Mouse (Mus musculus): ENCODE data around the gene Cela2a. TPM values are rescaled to one million over a fixed set of nuclear protein-coding genes. Genes with fewer than 3 reads are reported as not detected.
"Not testable (repeated sequence)": the region's sequence is repeated elsewhere in the genome, so short reads cannot be mapped to it uniquely, and the experiment has no call there.

Cela2a gene
- polyA plus RNA-seq, 1 experiment from 2014 or later = 0.61 TPM

GRCm38 (mm10) chr4:141787046-141787445, 38.9 kb downstream of the Cela2a start:
- Histone ChIP-seq H3K4me1 (ENCODE audit: insufficient read depth) (peaks cover 16% of the 10 kb centered on the region), H3K27ac (ENCODE audit: low read depth) (no peak overlapping the region), H3K4me2 (ENCODE audit: low read depth, low read length) (no peak overlapping the region), H3K36me3 (replicated peaks; ENCODE audit: insufficient read depth, low read length) (peaks cover 37% of the 10 kb centered on the region), H3K9me3 (ENCODE audit: low read length) (no peaks in the 10 kb centered on the region), H3K9ac (replicated peaks) (no peak overlapping the region), H3K4me3 (ENCODE audit: low read depth, low read length) (no peak overlapping the region), H3K27me3 (ENCODE audit: insufficient read depth, low read length) (no peaks in the 10 kb centered on the region)
- ATAC-seq (no peak), DNase-seq (no peak)
- TF ChIP-seq EP300 (IDR thresholded peaks at IDR 0.05; ENCODE audit: low read depth) (no peak), CTCF (IDR thresholded peaks at IDR 0.05; ENCODE audit: low read depth) (no peak)
- 88% methylated on average over 6 of the region's 6 CpGs for WGBS (ENCODE audit: insufficient replicate concordance)

GRCm38 (mm10) chr4:141786141-141786540, 39.8 kb downstream of the Cela2a start:
- no peaks in the 10 kb centered on the region for H3K27me3 ChIP-seq (ENCODE audit: insufficient read depth, low read length)
- DNase-seq (no peak), ATAC-seq (no peak)
- H3K27ac ChIP-seq (ENCODE audit: low read depth) = no peak overlapping the region
- H3K9me3 ChIP-seq (ENCODE audit: low read length) = no peaks in the 10 kb centered on the region
- no peak overlapping the region for H3K9ac ChIP-seq (replicated peaks)
- H3K4me3 ChIP-seq (ENCODE audit: low read depth, low read length) = no peak overlapping the region
- TF ChIP-seq EP300 (IDR thresholded peaks at IDR 0.05; ENCODE audit: low read depth) = no peak
- no peak for TF ChIP-seq CTCF (IDR thresholded peaks at IDR 0.05; ENCODE audit: low read depth)
- 87% methylated on average over 13 of the region's 13 CpGs for WGBS (ENCODE audit: insufficient replicate concordance)
- peaks cover 39% of the 10 kb centered on the region for H3K36me3 ChIP-seq (replicated peaks; ENCODE audit: insufficient read depth, low read length)
- peaks cover 9% of the 10 kb centered on the region for H3K4me1 ChIP-seq (ENCODE audit: insufficient read depth)
- H3K4me2 ChIP-seq (ENCODE audit: low read depth, low read length) = no peak overlapping the region

GRCm38 (mm10) chr4:141784835-141785234, 41.1 kb downstream of the Cela2a start:
- no peak overlapping the region for H3K27ac ChIP-seq (ENCODE audit: low read depth)
- H3K4me2 ChIP-seq (ENCODE audit: low read depth, low read length) = no peak overlapping the region
- peaks cover 4% of the 10 kb centered on the region for H3K4me1 ChIP-seq (ENCODE audit: insufficient read depth)
- H3K9ac ChIP-seq (replicated peaks) = no peak overlapping the region
- DNase-seq = no peak
- no peaks in the 10 kb centered on the region for H3K27me3 ChIP-seq (ENCODE audit: insufficient read depth, low read length)
- ATAC-seq = no peak
- peaks cover 52% of the 10 kb centered on the region for H3K36me3 ChIP-seq (replicated peaks; ENCODE audit: insufficient read depth, low read length)
- TF ChIP-seq CTCF (IDR thresholded peaks at IDR 0.05; ENCODE audit: low read depth) = no peak
- TF ChIP-seq EP300 (IDR thresholded peaks at IDR 0.05; ENCODE audit: low read depth) = no peak
- H3K4me3 ChIP-seq (ENCODE audit: low read depth, low read length) = no peak overlapping the region
- 88% methylated on average over 5 of the region's 5 CpGs for WGBS (ENCODE audit: insufficient replicate concordance)
- H3K9me3 ChIP-seq (ENCODE audit: low read length) = no peaks in the 10 kb centered on the region

GRCm38 (mm10) chr4:141781201-141781985, 44.6 kb downstream of the Cela2a start:
- no peak overlapping the region for H3K4me2 ChIP-seq (ENCODE audit: low read depth, low read length)
- H3K36me3 ChIP-seq (replicated peaks; ENCODE audit: insufficient read depth, low read length) = peaks cover 49% of the 10 kb centered on the region
- no peak overlapping the region for H3K9ac ChIP-seq (replicated peaks)
- H3K27ac ChIP-seq (ENCODE audit: low read depth) = no peak overlapping the region
- no peaks in the 10 kb centered on the region for H3K9me3 ChIP-seq (ENCODE audit: low read length)
- 93% methylated on average over 8 of the region's 8 CpGs for WGBS (ENCODE audit: insufficient replicate concordance)
- no peak overlapping the region for H3K4me3 ChIP-seq (ENCODE audit: low read depth, low read length)
- ATAC-seq (no peak), DNase-seq (no peak)
- no peaks in the 10 kb centered on the region for H3K27me3 ChIP-seq (ENCODE audit: insufficient read depth, low read length)
- TF ChIP-seq CTCF (IDR thresholded peaks at IDR 0.05; ENCODE audit: low read depth) (no peak), EP300 (IDR thresholded peaks at IDR 0.05; ENCODE audit: low read depth) (no peak)
- H3K4me1 ChIP-seq (ENCODE audit: insufficient read depth) = no peaks in the 10 kb centered on the region

- H3K27me3 ChIP-seq (ENCODE audit: insufficient read depth, low read length) = no peaks in the 10 kb centered on the region
- peaks cover 55% of the 10 kb centered on the region for H3K36me3 ChIP-seq (replicated peaks; ENCODE audit: insufficient read depth, low read length)
- TF ChIP-seq EP300 (IDR thresholded peaks at IDR 0.05; ENCODE audit: low read depth) (no peak), CTCF (IDR thresholded peaks at IDR 0.05; ENCODE audit: low read depth) (no peak)
- no peaks in the 10 kb centered on the region for H3K9me3 ChIP-seq (ENCODE audit: low read length)
- no peaks in the 10 kb centered on the region for H3K4me1 ChIP-seq (ENCODE audit: insufficient read depth)
- no peak overlapping the region for H3K9ac ChIP-seq (replicated peaks)
- H3K27ac ChIP-seq (ENCODE audit: low read depth) = no peak overlapping the region
- 97% methylated on average over 8 of the region's 8 CpGs for WGBS (ENCODE audit: insufficient replicate concordance)
- DNase-seq (no peak), ATAC-seq (no peak)
- no peak overlapping the region for H3K4me2 ChIP-seq (ENCODE audit: low read depth, low read length)
- H3K4me3 ChIP-seq (ENCODE audit: low read depth, low read length) = no peak overlapping the region
Observed at GRCm38 (mm10) chr4:141779828-141780227, 46.1 kb downstream of the Cela2a start.

DNA sequence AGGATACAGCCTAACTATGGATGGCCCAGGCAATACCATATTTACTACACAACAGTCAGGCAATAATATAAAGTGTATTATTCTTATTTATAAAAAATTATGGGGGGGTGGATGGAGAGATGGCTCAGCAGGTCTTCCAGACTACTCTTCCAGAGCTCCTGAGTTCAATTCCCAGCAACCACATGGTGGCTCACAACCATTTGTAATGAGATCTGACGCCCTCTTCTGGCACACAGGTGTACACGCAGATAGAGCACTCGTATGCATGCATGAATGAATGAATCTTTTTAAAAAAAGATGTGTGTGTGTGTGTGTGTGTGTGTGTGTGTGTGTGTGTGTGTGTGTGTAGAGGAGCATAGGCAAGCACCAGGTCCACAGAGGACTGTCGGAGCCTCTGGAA, 52.9 kb downstream of the Cela2a start:
- H3K9me3 ChIP-seq (ENCODE audit: low read length); H3K27me3 ChIP-seq (ENCODE audit: insufficient read depth, low read length); H3K9ac ChIP-seq (replicated peaks); H3K27ac ChIP-seq (ENCODE audit: low read depth); DNase-seq; ATAC-seq; H3K4me3 ChIP-seq (ENCODE audit: low read depth, low read length); H3K4me2 ChIP-seq (ENCODE audit: low read depth, low read length): not testable (repeated sequence)
- peaks cover 28% of the 10 kb centered on the region for H3K4me1 ChIP-seq (ENCODE audit: insufficient read depth)
- TF ChIP-seq CTCF (IDR thresholded peaks at IDR 0.05; ENCODE audit: low read depth) = peak; percentile 41; the same call in 1 of the 2 replicates
- 94% methylated on average over 4 of the region's 4 CpGs for WGBS (ENCODE audit: insufficient replicate concordance)
- peaks cover 48% of the 10 kb centered on the region for H3K36me3 ChIP-seq (replicated peaks; ENCODE audit: insufficient read depth, low read length)

All from liver, postnatal 0 days (tissue).